Mouse (Mus musculus) heart, embryonic 13.5 days (tissue): ENCODE measurements around the gene Nradd. TPM values are rescaled to one million over a fixed set of nuclear protein-coding genes. Genes with fewer than 3 reads are reported as not detected.

Experiments used
- ATAC-seq: fragments of 200-750 bp; cut with Nextera tagmentation; 2 replicates; pipeline ENCODE4 v1.8.0; 2017; ENCODE audit warnings: moderate TSS enrichment; ENCODE audit not compliant: insufficient number of reproducible peaks, low FRiP score, low TSS enrichment; ENCODE audit errors: extremely low read depth
- H3K27ac ChIP-seq: fragments of 300-500 bp; sonication (generic); replicated peaks from 2 replicates; pipeline ENCODE4 v1.5.1; 2015; ENCODE audit warnings: moderate library complexity, mild to moderate bottlenecking, inconsistent platforms
- H3K27me3 ChIP-seq: fragments of 300-500 bp; sonication (generic); replicated peaks from 2 replicates; pipeline ENCODE4 v1.6.1; 2015; ENCODE audit warnings: mild to moderate bottlenecking, inconsistent platforms
- H3K36me3 ChIP-seq: fragments of 300-500 bp; sonication (generic); 2 replicates; pipeline ENCODE4 v1.6.1; 2015; ENCODE audit warnings: mild to moderate bottlenecking, inconsistent platforms
- H3K4me1 ChIP-seq: fragments of 300-500 bp; sonication (generic); 2 replicates; pipeline ENCODE4 v1.6.1; 2015; ENCODE audit warnings: inconsistent platforms
- H3K4me2 ChIP-seq: fragments of 300-500 bp; sonication (generic); 2 replicates; pipeline ENCODE4 v1.6.1; 2015; ENCODE audit warnings: inconsistent platforms, mild to moderate bottlenecking, moderate library complexity
- H3K4me3 ChIP-seq: fragments of 300-500 bp; sonication (generic); 2 replicates; pipeline ENCODE4 v1.5.1; 2015; ENCODE audit warnings: moderate library complexity, mild to moderate bottlenecking, inconsistent platforms
- H3K9ac ChIP-seq: fragments of 300-500 bp; sonication (generic); 2 replicates; pipeline ENCODE4 v1.6.1; 2015; ENCODE audit warnings: inconsistent platforms, mild to moderate bottlenecking, moderate library complexity
- H3K9me3 ChIP-seq: fragments of 300-500 bp; sonication (generic); 2 replicates; pipeline ENCODE4 v1.6.1; 2016; ENCODE audit warnings: inconsistent platforms
- WGBS: fragments of 180-500 bp; shearing (Covaris S2); methylation state at CpG from one replicate; pipeline ENCODE4 v1.1.7; 2015; ENCODE audit warnings: mixed read lengths; 5-methylcytosine and 5-hydroxymethylcytosine counted together
- polyA plus RNA-seq: library from polyadenylated mRNA; unstranded; fragments of >200 nt; fragmentation: Nextera tagmentation; extraction: Ambion mirVana; gene quantifications from 2 replicates; pipeline ENCODE4 v1.2.1, GENCODE M21; 2015

Nradd gene
- 23.4 and 25.6 TPM in 2 replicates for polyA plus RNA-seq

GRCm38 (mm10) chr9:110624361-110625166, at the start of gene Nradd:
Gene Nradd, minus strand, starts transcription at chr9:110624452.
- Histone ChIP-seq H3K36me3 (peaks cover 44% of the 10 kb centered on the region), H3K4me2 (peak within 1 kb of the TSS; percentile 99), H3K27ac (peak within 1 kb of the TSS; percentile 91), H3K27me3 (no peaks in the 10 kb centered on the region), H3K4me3 (peak within 1 kb of the TSS; percentile 70), H3K4me1 (peaks cover 17% of the 10 kb centered on the region), H3K9ac (peak within 1 kb of the TSS; percentile 87), H3K9me3 (no peaks in the 10 kb centered on the region)
- ATAC-seq = peak; percentile 88
- WGBS = under 1% methylated on average over 41 of the region's 41 CpGs

DNA sequence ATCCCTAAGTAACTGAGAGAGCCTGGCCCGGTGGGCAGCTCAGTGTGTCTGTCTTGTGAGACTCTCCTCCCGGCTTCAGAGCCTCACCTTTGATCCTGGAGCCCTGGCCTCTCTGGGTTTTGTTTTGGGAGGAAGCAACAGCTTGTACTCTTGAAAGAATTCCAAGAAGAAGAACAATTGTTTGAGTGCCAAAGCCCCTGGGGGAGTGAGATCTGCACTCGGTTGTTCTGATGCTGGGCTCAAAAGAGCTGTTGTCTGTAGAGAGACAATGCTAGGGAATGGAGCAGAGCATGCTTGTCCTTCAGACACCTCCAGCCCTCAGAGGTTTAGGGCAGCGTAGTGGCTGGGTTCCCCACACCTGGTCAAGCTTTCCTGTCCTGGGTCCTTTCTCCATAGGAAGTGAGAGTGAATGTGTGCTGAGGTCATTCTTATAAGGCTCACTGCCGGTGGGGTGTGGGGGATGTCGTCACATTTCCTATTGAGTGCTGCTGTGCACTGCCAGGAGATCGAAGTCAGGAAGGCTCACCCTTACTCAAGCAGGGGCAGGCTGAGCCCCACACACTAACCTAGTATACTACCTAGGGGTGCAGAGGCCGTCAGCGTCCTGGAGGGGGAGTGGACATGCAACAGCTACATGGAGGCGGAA, 49.0 kb upstream of the Nradd start:
- 55% methylated on average over 10 of the region's 10 CpGs for WGBS
- Histone ChIP-seq H3K9me3 (no peaks in the 10 kb centered on the region), H3K9ac (peak overlapping the region; percentile 62), H3K4me2 (peak overlapping the region; percentile 11; the same call in 1 of the 2 replicates), H3K4me3 (no peak overlapping the region), H3K27ac (peak overlapping the region; percentile 73), H3K27me3 (no peaks in the 10 kb centered on the region), H3K36me3 (no peaks in the 10 kb centered on the region), H3K4me1 (peaks cover 100% of the 10 kb centered on the region)
- no peak for ATAC-seq

- peak overlapping the region; percentile 62 for H3K9ac ChIP-seq
- H3K36me3 ChIP-seq = no peaks in the 10 kb centered on the region
- H3K27me3 ChIP-seq = no peaks in the 10 kb centered on the region
- H3K4me1 ChIP-seq = peaks cover 100% of the 10 kb centered on the region
- 65% methylated on average over 7 of the region's 7 CpGs for WGBS
- ATAC-seq = no peak
- H3K27ac ChIP-seq = peak overlapping the region; percentile 73
- H3K9me3 ChIP-seq = no peaks in the 10 kb centered on the region
- 0 out of 2 replicates have a peak overlapping the region, but pooled peaks have one; percentile 11 for H3K4me2 ChIP-seq
- no peak overlapping the region for H3K4me3 ChIP-seq
Measured at GRCm38 (mm10) chr9:110672462-110673106, 48.3 kb upstream of the Nradd start.

- 61% methylated on average over 5 of the region's 5 CpGs for WGBS
- H3K27ac ChIP-seq = peak overlapping the region; percentile 74; the same call in 1 of the 2 replicates
- no peaks in the 10 kb centered on the region for H3K27me3 ChIP-seq
- ATAC-seq = no peak
- H3K4me1 ChIP-seq = peaks cover 100% of the 10 kb centered on the region
- no peak overlapping the region for H3K9ac ChIP-seq
- no peaks in the 10 kb centered on the region for H3K9me3 ChIP-seq
- H3K36me3 ChIP-seq = no peaks in the 10 kb centered on the region
- H3K4me2 ChIP-seq = peak overlapping the region; percentile 1; the same call in 1 of the 2 replicates
- H3K4me3 ChIP-seq = no peak overlapping the region
Measured at GRCm38 (mm10) chr9:110669785-110670184, 45.5 kb upstream of the Nradd start.

DNA sequence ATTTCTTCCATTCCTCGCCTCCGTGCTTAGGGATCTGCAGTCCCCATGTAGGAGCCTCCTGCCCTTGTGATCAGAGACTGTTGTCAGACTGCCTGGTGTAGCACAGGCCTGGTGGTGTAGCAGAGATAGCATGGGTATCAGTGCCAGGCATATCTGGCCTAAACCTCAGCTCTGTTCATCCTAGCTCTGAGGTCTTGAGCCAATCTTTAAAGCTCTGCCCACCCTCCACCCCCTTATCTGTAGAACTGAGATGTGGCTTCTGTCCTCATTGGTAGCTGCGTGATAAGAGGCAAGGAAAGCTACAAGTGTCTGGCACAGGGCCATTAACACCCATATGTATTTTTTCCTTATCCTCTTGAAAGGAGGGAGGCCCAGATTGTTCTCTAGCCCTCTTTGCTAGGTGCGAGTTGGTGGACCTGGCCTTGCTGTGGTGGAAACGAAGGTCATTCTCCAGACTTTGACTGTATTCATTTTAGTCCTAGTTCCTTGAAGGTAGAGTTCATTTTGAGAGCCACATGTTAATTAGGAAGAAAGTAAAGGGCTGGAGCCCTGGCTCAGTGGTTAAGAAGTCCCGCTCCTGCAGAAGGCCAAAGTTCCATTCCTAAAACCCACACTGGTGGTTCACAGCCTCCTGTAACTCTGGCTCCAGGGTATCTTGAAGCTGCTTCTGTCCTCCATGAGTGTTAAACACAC, 44.5 kb upstream of the Nradd start:
- Histone ChIP-seq H3K9me3 (no peaks in the 10 kb centered on the region), H3K4me2 (peak overlapping the region; percentile 36), H3K4me1 (peaks cover 98% of the 10 kb centered on the region), H3K27me3 (no peaks in the 10 kb centered on the region), H3K27ac (peak overlapping the region; percentile 74), H3K36me3 (no peaks in the 10 kb centered on the region), H3K9ac (peak overlapping the region; percentile 33; the same call in 1 of the 2 replicates), H3K4me3 (no peak overlapping the region)
- 23% methylated on average over 6 of the region's 6 CpGs for WGBS
- ATAC-seq = peak; percentile 21; the same call in 1 of the 2 replicates

GRCm38 (mm10) chr9:110667219-110667836, 43.1 kb upstream of the Nradd start:
- Histone ChIP-seq H3K27ac (peak overlapping the region; percentile 85; the same call in 1 of the 2 replicates), H3K36me3 (no peaks in the 10 kb centered on the region), H3K4me3 (no peak overlapping the region), H3K4me2 (peak overlapping the region; percentile 57), H3K4me1 (peaks cover 84% of the 10 kb centered on the region), H3K27me3 (no peaks in the 10 kb centered on the region), H3K9me3 (no peaks in the 10 kb centered on the region), H3K9ac (peak overlapping the region; percentile 52)
- no peak for ATAC-seq
- WGBS = 35% methylated on average over 4 of the region's 4 CpGs

DNA sequence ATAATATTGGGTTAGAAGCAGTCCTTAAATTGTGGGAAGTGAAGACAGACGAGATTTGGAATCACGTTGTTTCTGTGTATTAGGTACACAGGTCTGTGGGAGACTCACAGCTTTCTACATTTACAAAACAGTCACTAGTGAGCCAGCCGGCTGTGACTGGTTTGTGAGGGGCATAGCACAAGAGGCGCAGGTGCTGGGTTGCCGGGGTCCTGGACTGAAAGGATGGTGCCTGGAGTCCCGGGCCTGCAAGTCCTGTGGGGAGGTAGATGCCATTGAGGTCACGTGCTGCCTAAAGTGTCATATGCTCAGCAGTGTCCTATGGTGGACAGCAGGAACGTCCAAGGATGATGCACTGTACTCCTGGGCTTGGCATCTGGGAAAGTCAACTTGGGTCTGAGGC, 42.1 kb upstream of the Nradd start:
- H3K9me3 ChIP-seq = no peaks in the 10 kb centered on the region
- H3K4me3 ChIP-seq = peak overlapping the region; percentile 24
- H3K4me2 ChIP-seq = peak overlapping the region; percentile 57
- no peaks in the 10 kb centered on the region for H3K36me3 ChIP-seq
- no peaks in the 10 kb centered on the region for H3K27me3 ChIP-seq
- ATAC-seq = peak; percentile 50; the same call in 1 of the 2 replicates
- peak overlapping the region; percentile 85 for H3K27ac ChIP-seq
- H3K4me1 ChIP-seq = peaks cover 78% of the 10 kb centered on the region
- 24% methylated on average over 8 of the region's 8 CpGs for WGBS
- H3K9ac ChIP-seq = peak overlapping the region; percentile 67

DNA sequence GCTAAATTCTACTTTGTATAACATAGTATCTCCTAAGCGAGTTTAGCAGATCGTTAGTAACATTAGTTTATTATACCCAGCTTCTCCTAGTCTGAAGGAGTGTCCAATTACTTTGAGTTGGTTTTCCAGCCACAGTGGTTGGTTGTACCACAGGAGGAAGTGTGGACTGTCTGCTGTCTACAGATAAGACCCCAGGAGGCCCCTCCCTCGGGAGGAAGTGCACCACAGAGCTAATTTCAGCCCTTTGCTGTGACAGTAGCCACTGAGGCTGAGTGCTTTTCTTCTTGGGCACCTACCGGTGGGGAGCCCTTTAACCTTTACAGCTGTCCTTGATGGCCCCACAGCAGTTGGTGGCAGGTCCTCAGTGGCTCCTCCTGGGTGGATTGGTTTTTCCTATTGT, 41.7 kb upstream of the Nradd start:
- WGBS = 12% methylated on average over 4 of the region's 4 CpGs
- Histone ChIP-seq H3K27ac (peak overlapping the region; percentile 85), H3K9ac (peak overlapping the region; percentile 67), H3K27me3 (no peaks in the 10 kb centered on the region), H3K4me2 (peak overlapping the region; percentile 57), H3K4me1 (peaks cover 78% of the 10 kb centered on the region), H3K9me3 (no peaks in the 10 kb centered on the region), H3K4me3 (peak overlapping the region; percentile 24), H3K36me3 (no peaks in the 10 kb centered on the region)
- peak; percentile 74 for ATAC-seq

- no peaks in the 10 kb centered on the region for H3K27me3 ChIP-seq
- H3K4me3 ChIP-seq = no peak overlapping the region
- WGBS = 82% methylated on average over 1 of the region's 1 CpGs
- H3K27ac ChIP-seq = no peak overlapping the region
- H3K9ac ChIP-seq = no peak overlapping the region
- ATAC-seq = no peak
- H3K36me3 ChIP-seq = peaks cover 8% of the 10 kb centered on the region
- H3K4me1 ChIP-seq = peaks cover 56% of the 10 kb centered on the region
- no peak overlapping the region for H3K4me2 ChIP-seq
- no peaks in the 10 kb centered on the region for H3K9me3 ChIP-seq
Measured at GRCm38 (mm10) chr9:110662844-110663243, 38.6 kb upstream of the Nradd start.

DNA sequence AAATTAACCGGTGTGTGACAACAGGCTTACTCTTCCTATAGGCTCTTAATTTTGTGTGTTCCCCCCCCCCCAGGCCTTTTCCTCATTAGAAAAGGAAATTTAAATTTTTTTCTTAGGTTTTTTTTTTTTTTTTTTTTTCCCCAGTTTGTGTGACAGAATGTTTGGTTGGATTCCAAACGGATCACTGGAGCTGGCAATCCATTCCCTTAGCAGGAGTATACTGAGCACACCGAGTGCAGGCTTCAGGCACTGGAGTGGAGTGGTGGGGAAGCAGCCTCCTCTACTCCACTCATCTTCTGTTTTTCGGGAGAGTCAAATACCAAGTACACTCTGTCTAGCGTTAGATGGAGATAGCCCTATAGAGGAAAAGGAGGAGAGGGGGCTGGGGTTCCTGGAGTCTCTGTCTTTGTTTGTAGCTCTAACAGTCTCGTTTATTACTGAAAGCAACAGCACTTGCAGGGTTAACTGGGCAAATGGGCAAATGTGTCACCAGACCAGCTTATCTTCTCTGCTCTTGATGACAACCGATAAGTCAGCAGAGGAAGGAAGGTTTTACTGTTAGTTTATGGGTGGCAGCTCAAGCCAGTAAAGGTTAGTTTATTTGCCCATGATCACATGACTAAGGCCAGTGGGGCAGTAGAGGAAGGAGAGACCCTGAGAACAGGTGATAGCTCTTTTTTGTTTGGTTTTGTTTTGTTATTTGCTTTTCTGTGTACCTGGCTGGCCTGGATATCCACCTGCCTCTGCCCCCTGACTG, 36.8 kb upstream of the Nradd start:
- WGBS = 57% methylated on average over 7 of the region's 7 CpGs
- H3K4me2 ChIP-seq = no peak overlapping the region
- no peak overlapping the region for H3K4me3 ChIP-seq
- H3K27ac ChIP-seq = no peak overlapping the region
- H3K9me3 ChIP-seq = no peaks in the 10 kb centered on the region
- H3K4me1 ChIP-seq = peaks cover 47% of the 10 kb centered on the region
- H3K9ac ChIP-seq = no peak overlapping the region
- peaks cover 8% of the 10 kb centered on the region for H3K36me3 ChIP-seq
- ATAC-seq = no peak
- no peaks in the 10 kb centered on the region for H3K27me3 ChIP-seq
